Mouse (Mus musculus): ENCODE data around the gene Mfap5.
"Not testable (repeated sequence)": the region's sequence is repeated elsewhere in the genome, so short reads cannot be mapped to it uniquely, and the experiment has no call there.

Gene Mfap5

GRCm38 (mm10) chr6:122505545-122505944 is at the start of gene Mfap5:
Gene Mfap5 (plus strand): TSS chr6:122505845.
- DNase-seq: no peak

DNA sequence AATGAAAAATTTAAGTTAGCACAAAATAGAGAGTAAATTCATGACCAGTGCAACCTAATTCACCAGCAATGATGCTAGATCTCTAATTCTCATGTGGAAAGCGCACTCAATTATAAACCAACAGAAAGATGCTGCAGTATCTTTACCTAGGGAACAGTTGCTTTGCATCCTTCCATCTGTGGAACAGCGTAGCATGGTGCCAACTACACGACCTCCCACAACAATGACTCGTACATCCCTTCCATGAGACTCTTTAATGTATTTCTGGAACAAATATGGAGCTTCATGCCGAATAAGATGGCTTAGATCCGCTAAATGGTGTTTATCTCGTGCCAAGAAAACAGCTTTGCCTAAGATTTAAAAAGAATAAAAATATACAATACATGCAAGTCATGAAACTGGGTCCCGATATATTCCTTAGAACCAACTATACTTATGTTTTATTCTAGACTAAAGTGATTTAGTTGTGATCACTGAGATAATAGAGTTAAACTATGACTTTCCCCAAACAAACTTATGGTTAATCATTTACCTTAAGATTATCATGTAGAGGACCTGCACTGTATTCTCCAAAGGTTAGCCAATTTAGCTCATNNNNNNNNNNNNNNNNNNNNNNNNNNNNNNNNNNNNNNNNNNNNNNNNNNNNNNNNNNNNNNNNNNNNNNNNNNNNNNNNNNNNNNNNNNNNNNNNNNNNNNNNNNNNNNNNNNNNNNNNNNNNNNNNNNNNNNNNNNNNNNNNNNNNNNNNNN is 46.5 kb upstream of the Mfap5 start:
- no peak for DNase-seq

DNA sequence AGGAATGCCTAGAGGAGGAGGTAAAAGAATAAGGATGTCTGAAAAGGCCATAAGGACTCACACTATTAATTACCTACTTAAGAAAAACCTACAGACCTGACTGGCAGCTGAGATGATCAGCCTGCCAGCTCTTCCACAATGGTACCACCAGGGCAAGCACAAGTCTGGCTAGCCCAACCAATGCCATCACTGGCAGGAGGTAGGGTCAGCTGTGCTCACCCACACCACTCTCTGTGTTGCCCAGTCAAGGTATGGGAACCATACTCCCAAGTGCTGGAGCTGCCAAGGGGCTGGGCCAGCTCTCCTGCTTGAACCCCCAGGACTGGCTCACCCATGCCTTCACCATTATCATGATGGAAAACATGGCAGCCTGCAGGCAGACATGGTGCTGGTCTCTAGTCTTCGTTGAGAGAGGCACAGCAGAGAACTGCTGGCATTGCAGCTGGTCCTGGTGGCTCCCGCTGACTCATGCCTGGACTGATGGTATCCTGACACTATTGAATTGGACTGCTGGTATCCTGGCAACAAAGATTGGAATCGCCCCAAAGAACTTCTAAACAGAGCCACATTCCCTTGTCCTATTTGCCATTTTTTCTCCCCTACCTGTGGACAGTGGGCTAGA is 39.4 kb upstream of the Mfap5 start:
- DNase-seq: no peak

DNA sequence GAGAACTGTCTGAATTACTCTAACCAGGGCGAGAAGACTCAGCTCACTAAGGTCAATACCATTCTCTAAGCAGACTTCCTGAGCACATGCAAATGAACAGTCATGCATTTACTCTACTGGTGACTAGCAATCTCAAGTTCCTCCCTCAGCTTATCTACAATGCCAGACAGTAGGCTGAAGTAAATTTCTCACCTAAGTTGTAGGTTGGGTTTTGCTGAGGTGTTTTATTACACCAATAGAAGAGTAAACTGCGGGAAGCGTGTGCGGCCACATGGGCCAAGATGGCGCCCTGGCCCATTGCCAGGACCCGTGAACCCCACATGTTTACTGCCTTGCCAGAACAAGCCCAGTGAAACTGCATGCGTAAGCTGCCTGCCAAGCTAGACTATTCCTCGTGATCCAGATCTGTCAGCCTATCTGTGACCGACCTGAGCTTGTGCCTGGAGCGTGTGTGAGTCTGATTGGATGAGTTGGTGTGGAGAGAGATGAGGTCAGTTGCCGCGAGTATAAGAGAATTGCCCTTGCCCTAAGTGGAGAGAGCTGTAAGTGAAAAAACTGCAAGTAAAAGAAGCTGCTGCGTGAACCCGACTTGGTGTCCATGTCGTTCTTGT is 36.5 kb upstream of the Mfap5 start:
- no peak for DNase-seq

GRCm38 (mm10) chr6:122470240-122470639 is 35.4 kb upstream of the Mfap5 start:
- DNase-seq: no peak

DNA sequence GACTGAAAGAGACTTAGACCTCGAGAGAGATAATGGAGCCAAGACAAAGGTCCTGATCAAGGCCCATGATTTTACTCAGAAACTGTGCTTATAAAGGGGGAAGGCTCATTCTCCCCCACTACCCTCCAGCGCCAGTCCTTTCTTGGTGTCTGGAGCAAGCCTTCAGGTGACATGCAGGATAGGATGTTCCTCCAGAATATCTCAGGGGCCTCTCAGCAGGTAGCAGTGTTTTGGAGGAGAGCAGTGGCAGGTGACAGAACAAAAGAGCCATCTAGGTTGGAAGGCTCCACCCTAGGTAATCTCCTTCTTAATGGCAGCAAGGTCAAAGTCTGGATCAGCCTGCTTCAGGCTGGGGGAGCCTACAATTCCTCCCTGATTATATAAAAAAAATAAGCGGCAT is 34.2 kb upstream of the Mfap5 start:
- not testable (repeated sequence) for DNase-seq

GRCm38 (mm10) chr6:122478062-122478461 is 27.6 kb upstream of the Mfap5 start:
- DNase-seq: no peak

DNA sequence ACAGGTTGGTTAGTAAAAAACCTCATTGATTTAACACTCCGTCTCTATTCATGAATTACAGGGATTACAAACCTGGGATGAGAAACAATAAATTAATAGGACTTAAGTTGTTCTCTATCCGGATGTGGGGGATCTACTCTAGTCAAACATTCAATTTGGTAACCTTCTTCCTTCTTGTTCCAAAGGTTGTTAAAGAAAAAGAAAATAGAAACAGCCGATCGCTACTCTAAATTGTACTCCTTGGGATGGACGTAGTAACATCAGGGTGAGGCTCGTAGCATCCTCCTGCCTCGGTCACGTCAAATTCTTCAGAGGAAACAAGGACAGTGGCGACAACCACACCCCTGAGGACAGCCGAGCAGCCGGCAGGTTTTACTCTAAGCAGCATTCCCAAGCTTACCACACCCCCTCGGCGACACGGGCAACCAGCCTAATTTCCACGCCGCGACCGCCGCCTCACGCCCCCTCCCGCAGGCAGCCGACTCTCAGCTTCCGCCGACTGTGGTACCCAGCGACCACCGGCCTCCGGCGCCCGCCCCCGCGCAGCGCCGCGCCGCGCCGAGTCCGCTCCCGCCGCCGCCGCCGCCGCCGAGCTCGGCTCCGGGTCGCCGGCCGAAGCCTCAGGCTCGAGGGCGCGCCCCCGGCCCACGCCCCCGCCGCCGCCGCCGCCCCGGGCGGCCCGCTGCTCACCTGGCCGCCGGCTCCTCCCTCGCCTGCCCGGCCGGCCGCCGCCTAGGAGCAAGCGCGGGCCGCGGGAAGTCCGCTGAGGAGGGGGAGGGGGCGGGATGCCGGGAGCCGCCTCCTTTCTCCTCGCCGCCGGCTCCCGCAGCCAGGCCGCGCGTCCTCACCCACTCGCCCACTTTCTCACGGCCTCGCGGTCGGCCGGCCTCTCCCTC is 20.0 kb upstream of the Mfap5 start:
- no peak for DNase-seq

GRCm38 (mm10) chr6:122486297-122487117 is 19.1 kb upstream of the Mfap5 start:
- DNase-seq: peak in 1 of 2 experiments; percentile 24

DNA sequence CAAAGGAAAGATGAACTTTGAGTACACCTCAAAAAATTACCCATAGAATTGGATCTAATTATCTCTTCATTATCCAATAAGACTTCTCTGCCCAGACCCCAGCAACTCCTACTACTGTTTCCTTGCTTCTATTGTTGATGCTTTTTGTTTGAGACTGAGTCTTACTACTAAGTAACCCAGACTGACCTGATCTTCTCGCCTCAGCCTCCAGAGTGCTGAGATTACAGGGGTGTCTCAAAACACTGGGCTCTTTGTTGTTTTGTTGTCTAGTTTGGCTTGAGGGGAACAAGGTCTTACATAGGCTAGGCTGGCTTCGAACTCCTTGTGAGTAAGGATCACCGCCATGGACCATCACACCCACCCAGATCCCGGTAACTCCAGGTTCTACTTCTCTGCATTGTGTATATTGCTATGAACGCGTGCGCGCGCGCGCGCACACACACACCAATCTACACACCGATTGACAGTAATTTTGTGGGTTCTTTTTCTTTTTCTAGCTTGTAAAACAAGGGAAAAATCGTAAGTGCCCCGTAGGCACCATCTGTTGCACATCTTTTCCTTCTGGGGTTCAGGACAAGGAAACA is 14.6 kb upstream of the Mfap5 start:
- no peak for DNase-seq

DNA sequence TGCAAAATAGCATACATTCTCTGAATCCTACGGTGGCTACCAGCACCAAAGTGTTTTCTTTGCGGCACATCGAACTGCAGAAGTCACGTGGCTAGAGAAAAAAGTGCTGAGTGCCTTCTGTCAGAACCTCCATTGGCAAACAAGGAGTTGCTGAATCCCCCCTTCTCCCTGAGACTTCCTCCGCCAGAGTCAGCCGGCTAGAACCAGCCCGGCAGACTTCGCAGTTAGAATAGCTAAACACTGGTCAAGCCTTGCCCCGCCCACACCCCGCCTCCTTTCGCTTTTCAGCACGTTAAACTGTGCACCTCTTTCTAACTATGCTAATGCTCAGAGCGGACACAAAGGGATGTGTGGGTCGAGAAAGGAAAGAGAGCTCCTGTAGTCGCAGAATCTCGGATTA is 14.1 kb upstream of the Mfap5 start:
- peak; percentile 59 to 63 for DNase-seq

DNA sequence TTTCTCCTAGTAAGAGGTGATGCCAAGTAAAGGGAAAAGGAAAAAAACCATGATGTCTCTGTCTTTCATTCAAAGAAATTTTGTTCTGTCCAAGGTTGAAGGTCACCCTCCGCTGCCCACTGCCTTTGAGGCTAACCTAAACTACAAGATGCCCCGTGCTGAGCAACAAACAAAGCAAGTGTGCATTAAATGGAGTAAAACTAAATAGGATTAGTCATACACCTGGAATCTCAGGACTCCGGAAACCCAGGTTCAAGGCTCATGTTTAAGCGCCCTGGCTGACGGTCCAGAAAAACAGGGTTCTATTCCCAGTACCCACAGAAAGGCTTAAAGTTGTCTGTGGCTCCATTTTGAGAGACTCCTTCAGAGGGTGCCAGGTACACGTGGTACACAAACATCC is 13.2 kb upstream of the Mfap5 start:
- DNase-seq: no peak

- DNase-seq: no peak
Observed at GRCm38 (mm10) chr6:122493799-122494472, 11.7 kb upstream of the Mfap5 start.

GRCm38 (mm10) chr6:122495082-122495881 is 10.4 kb upstream of the Mfap5 start:
- no peak for DNase-seq

GRCm38 (mm10) chr6:122496501-122496900 is 9.1 kb upstream of the Mfap5 start:
- peak in 1 of 2 experiments; percentile 45 for DNase-seq

GRCm38 (mm10) chr6:122498661-122499060 is 7.0 kb upstream of the Mfap5 start, which contains the start of gene Rimklb:
Gene Rimklb (minus strand): TSS chr6:122498761.
- DNase-seq: no peak

DNA sequence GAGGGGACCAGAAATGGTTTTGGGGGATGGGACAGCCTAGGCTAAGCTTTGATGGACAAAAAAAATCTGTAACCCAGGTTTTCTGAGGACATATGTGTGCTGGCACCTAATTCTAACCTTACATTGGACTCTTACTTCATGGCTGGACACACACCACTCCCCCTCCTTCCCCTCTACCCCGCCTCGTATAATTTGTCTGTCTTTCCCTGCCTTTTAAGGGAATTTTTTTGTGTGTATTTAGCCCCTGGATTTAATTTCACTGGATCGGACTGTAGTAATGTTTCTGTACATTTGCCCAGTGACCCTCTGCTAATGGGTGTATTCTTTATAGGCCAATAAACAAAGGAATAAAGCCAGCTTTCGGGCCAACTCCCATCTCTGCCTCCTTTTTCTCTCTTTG is 604 bp upstream of the Mfap5 start:
- no peak for DNase-seq

DNA sequence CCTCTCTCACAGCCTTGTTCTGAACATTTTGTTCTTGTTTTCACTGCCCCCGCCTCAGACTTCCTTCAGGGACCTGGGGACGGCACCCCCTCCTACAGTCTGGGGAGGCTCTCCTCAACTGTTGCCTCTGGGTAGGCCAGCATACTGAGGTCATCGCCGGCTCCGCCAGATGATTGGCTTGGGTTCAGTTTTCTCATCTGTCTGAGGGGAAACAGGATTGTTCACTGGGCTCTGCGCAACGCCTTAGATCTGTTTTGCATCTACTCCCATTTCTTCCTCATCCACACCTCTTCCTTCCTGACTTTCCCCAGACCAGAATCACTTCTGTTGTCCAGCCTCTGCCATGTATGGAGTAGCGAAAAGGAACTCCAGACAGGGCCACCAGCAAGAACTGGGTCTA is 2.8 kb downstream of the Mfap5 start:
- DNase-seq: no peak

- DNase-seq: no peak
Observed at GRCm38 (mm10) chr6:122512914-122513878, 7.6 kb downstream of the Mfap5 start.

Data from B cell, adult 2 months (primary cell).